In the genomic region with DNA sequence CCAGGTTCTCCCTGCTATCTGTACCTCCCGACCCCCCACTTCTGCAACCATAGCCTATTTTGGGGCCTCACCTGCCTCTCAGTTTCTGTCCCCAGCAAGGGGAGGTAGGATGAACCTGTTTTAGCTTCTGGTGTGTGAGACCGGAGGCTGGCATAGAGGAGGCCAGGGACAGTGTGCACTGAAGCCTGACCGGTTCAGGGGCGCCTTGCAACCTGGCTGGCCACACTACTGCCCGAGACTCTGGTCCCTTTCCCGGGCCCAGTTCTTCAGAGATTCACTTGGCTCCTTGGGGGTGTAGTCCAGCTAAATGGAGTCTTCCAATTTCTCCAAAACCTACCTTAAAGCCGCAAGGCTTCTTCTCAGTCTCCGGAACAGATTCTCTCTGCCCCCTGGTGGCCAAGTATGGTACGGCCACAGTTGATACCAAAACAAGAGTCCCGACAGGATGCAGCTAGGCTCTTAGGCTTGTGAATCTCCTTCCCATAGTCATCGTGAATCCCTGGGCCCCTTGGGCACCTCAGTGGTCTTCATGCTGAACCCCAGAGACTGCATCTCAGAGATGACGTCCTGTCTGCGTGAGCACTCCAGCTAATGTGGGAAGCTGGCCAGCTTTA, we compare ENCODE assay signal across 8 mouse cellular contexts. TPM values are rescaled to one million over a fixed set of nuclear protein-coding genes. Genes with fewer than 3 reads are reported as not detected.
DNase-seq lines count a peak whose midpoint lies in the region; ATAC-seq lines count a peak whose summit lies in the region.

No protein-coding gene starts in this region.

- no peak overlapping the region for H3K4me3 ChIP-seq in forebrain, embryonic 12.5 days (replicated peaks)
- H3K4me3 ChIP-seq in heart, embryonic 16.5 days (ENCODE audit: low read length), result peak overlapping the region; percentile 22
- no peak overlapping the region for H3K4me3 ChIP-seq in liver, embryonic 13.5 days (replicated peaks)
- no peak overlapping the region for H3K4me3 ChIP-seq in neural tube, embryonic 13.5 days

- DNase-seq in CD8-positive naive resting alpha-beta T cell, adult 2 months (ENCODE audit: low read depth in 2 of 2, low spot score in 2 of 2), result peak; percentile 84 to 93
- DNase-seq in c-Kit-positive CD71-negative TER-119-negative erythroid progenitor cells, embryonic 14.5 days (ENCODE audit: low read depth), result peak; percentile 87
- DNase-seq in kidney, postnatal 25 days, result peak; percentile 82 to 94
- DNase-seq in liver, embryonic 13.5 days, result peak; percentile 57
- peak; percentile 73 for DNase-seq in telencephalon, adult 2 months (ENCODE audit: low read depth, low spot score)

- no peak overlapping the region for H3K27ac ChIP-seq in forebrain, embryonic 12.5 days
- peak overlapping the region; percentile 86 for H3K27ac ChIP-seq in heart, embryonic 16.5 days (ENCODE audit: low read length)
- no peak overlapping the region for H3K27ac ChIP-seq in liver, embryonic 13.5 days
- H3K27ac ChIP-seq in neural tube, embryonic 13.5 days (replicated peaks), result no peak overlapping the region

- peaks cover 6% of the 10 kb centered on the region; the same call in 1 of the 2 replicates for H3K4me1 ChIP-seq in forebrain, embryonic 12.5 days
- peaks cover 25% of the 10 kb centered on the region for H3K4me1 ChIP-seq in heart, embryonic 16.5 days (ENCODE audit: control insufficient read depth, insufficient read depth, low read length)
- H3K4me1 ChIP-seq in liver, embryonic 13.5 days (replicated peaks), result peaks cover 4% of the 10 kb centered on the region; the same call in 1 of the 2 replicates
- H3K4me1 ChIP-seq in neural tube, embryonic 13.5 days (replicated peaks), result peaks cover 4% of the 10 kb centered on the region

- WGBS in forebrain, embryonic 12.5 days, result 16% methylated on average over 13 of the region's 13 CpGs
- WGBS in heart, embryonic 16.5 days, result 17% methylated on average over 13 of the region's 13 CpGs
- WGBS in liver, embryonic 13.5 days (ENCODE audit: insufficient replicate concordance), result 19% methylated on average over 13 of the region's 13 CpGs
- WGBS in neural tube, embryonic 13.5 days, result 20% methylated on average over 13 of the region's 13 CpGs

- H3K9me3 ChIP-seq in forebrain, embryonic 12.5 days, result no peaks in the 10 kb centered on the region
- H3K9me3 ChIP-seq in heart, embryonic 16.5 days (replicated peaks; ENCODE audit: control insufficient read depth, low read length), result no peaks in the 10 kb centered on the region
- H3K9me3 ChIP-seq in liver, embryonic 13.5 days (replicated peaks), result no peaks in the 10 kb centered on the region
- H3K9me3 ChIP-seq in neural tube, embryonic 13.5 days, result no peaks in the 10 kb centered on the region

- 0 out of 2 replicates have a peak, but pooled peaks have one; percentile 14 for ATAC-seq in forebrain, embryonic 12.5 days (ENCODE audit: low FRiP score)
- ATAC-seq in heart, embryonic 16.5 days (replicated peaks; ENCODE audit: extremely low read depth, insufficient read depth, low FRiP score), result peak; percentile 57
- no peak for ATAC-seq in liver, embryonic 13.5 days (ENCODE audit: low read depth)
- ATAC-seq in neural tube, embryonic 13.5 days (ENCODE audit: low read depth), result peak; percentile 63

- H3K4me2 ChIP-seq in forebrain, embryonic 12.5 days, result no peak overlapping the region
- peak overlapping the region; percentile 59 for H3K4me2 ChIP-seq in heart, embryonic 16.5 days (ENCODE audit: low read depth, low read length)
- no peak overlapping the region for H3K4me2 ChIP-seq in liver, embryonic 13.5 days
- no peak overlapping the region for H3K4me2 ChIP-seq in neural tube, embryonic 13.5 days

- no peak overlapping the region for H3K9ac ChIP-seq in forebrain, embryonic 12.5 days
- peak overlapping the region; percentile 66 for H3K9ac ChIP-seq in heart, embryonic 16.5 days (ENCODE audit: low read length)
- no peak overlapping the region for H3K9ac ChIP-seq in liver, embryonic 13.5 days
- H3K9ac ChIP-seq in neural tube, embryonic 13.5 days, result peak overlapping the region; percentile 46; the same call in 1 of the 2 replicates

- no peaks in the 10 kb centered on the region for H3K36me3 ChIP-seq in forebrain, embryonic 12.5 days (replicated peaks)
- no peaks in the 10 kb centered on the region for H3K36me3 ChIP-seq in heart, embryonic 16.5 days (ENCODE audit: control insufficient read depth, insufficient read depth)
- no peaks in the 10 kb centered on the region for H3K36me3 ChIP-seq in liver, embryonic 13.5 days
- no peaks in the 10 kb centered on the region for H3K36me3 ChIP-seq in neural tube, embryonic 13.5 days

- H3K27me3 ChIP-seq in forebrain, embryonic 12.5 days, result no peaks in the 10 kb centered on the region
- no peaks in the 10 kb centered on the region for H3K27me3 ChIP-seq in heart, embryonic 16.5 days (ENCODE audit: control insufficient read depth, insufficient read depth, low read length)
- H3K27me3 ChIP-seq in liver, embryonic 13.5 days, result no peaks in the 10 kb centered on the region
- H3K27me3 ChIP-seq in neural tube, embryonic 13.5 days, result no peaks in the 10 kb centered on the region

RNA-seq across cellular contexts. Expression of a gene that starts 22.0 kb away (rescaled TPM):
- 1.6 TPM in 2 replicates for polyA plus RNA-seq in forebrain, embryonic 12.5 days (2016; fragmentation: Nextera tagmentation; extraction: Ambion mirVana)
- 0.62 and 0.75 TPM in 2 replicates for polyA plus RNA-seq in heart, embryonic 16.5 days (2015; fragmentation: Nextera tagmentation; extraction: Ambion mirVana)
- 0.05 TPM in 1 of 2 replicates, not detected in the other for polyA plus RNA-seq in liver, embryonic 13.5 days (2015; fragmentation: Nextera tagmentation; extraction: Ambion mirVana)
- 12.5 and 13.9 TPM in 2 replicates for polyA plus RNA-seq in neural tube, embryonic 13.5 days (2015; fragmentation: Nextera tagmentation; extraction: Ambion mirVana)

RNA-seq across cellular contexts. Expression of a gene that starts 48.8 kb away (rescaled TPM):
- polyA plus RNA-seq in forebrain, embryonic 12.5 days (2016; fragmentation: Nextera tagmentation; extraction: Ambion mirVana), result 737 and 747 TPM in 2 replicates
- polyA plus RNA-seq in heart, embryonic 16.5 days (2015; fragmentation: Nextera tagmentation; extraction: Ambion mirVana), result 596 and 670 TPM in 2 replicates
- polyA plus RNA-seq in liver, embryonic 13.5 days (2015; fragmentation: Nextera tagmentation; extraction: Ambion mirVana), result 791 and 820 TPM in 2 replicates
- polyA plus RNA-seq in neural tube, embryonic 13.5 days (2015; fragmentation: Nextera tagmentation; extraction: Ambion mirVana), result 660 and 722 TPM in 2 replicates

RNA-seq across cellular contexts. Expression of a gene that starts 52.5 kb away (rescaled TPM):
- 22.5 and 29.3 TPM in 2 replicates for polyA plus RNA-seq in forebrain, embryonic 12.5 days (2016; fragmentation: Nextera tagmentation; extraction: Ambion mirVana)
- polyA plus RNA-seq in heart, embryonic 16.5 days (2015; fragmentation: Nextera tagmentation; extraction: Ambion mirVana), result 6.3 and 6.7 TPM in 2 replicates
- polyA plus RNA-seq in liver, embryonic 13.5 days (2015; fragmentation: Nextera tagmentation; extraction: Ambion mirVana), result 0.73 and 0.88 TPM in 2 replicates
- polyA plus RNA-seq in neural tube, embryonic 13.5 days (2015; fragmentation: Nextera tagmentation; extraction: Ambion mirVana), result 50.0 and 52.1 TPM in 2 replicates

Comparison
In these comparisons a context has a peak if more than half of its experiments do, and no peak if none do; other contexts are left out.
1. H3K9ac ChIP-seq: peak in heart, embryonic 16.5 days (single experiment) and neural tube, embryonic 13.5 days (single experiment); none in forebrain, embryonic 12.5 days (single experiment) and liver, embryonic 13.5 days (single experiment).
2. Peak in every context shown above with its lines, with median percentiles within 50 percentile points of each other: DNase-seq.